Mouse (Mus musculus): ENCODE measurements around the gene Tmem26.

- no peak for TF ChIP-seq CTCF (IDR thresholded peaks at IDR 0.05; ENCODE audit: extremely low read depth, insufficient read length, insufficient replicate concordance, low read depth, low read length)
- TF ChIP-seq POLR2A (IDR thresholded peaks at IDR 0.05; ENCODE audit: low read depth, low read length), result no peak
These were observed 5.1 kb upstream of the Tmem26 start for GRCm38 (mm10) chr10:68718375-68718774.

All from small intestine, adult 2 months (tissue).